Mouse (Mus musculus) liver, postnatal 0 days (tissue): ENCODE results near the gene Pik3r6. TPM values are rescaled to one million over a fixed set of nuclear protein-coding genes. Genes with fewer than 3 reads are reported as not detected.

ENCODE experiments used
- ATAC-seq: fragments of 200-750 bp; cut with Nextera tagmentation; 2 replicates; pipeline ENCODE4 v1.8.0; 2017; ENCODE audit warnings: mild to moderate bottlenecking, moderate library complexity
- DNase-seq: peaks from one replicate; pipeline ENCODE4 v3.0.0-alpha.2; 2016
- H3K27ac ChIP-seq: fragments of 300-500 bp; sonication (generic); 2 replicates; pipeline ENCODE4 v1.5.1; 2014; ENCODE audit warnings: antibody characterized with exemption, moderate library complexity, mild to moderate bottlenecking, low read depth
- H3K27me3 ChIP-seq: fragments of 300-500 bp; sonication (generic); 2 replicates; pipeline ENCODE4 v1.6.1; 2014; ENCODE audit warnings: low read length, control low read depth, mixed read lengths; ENCODE audit not compliant: insufficient read depth
- H3K36me3 ChIP-seq: fragments of 300-500 bp; sonication (generic); replicated peaks from 2 replicates; pipeline ENCODE4 v1.6.1; 2014; ENCODE audit warnings: mild to moderate bottlenecking, control low read depth, low read length, moderate library complexity, mixed read lengths; ENCODE audit not compliant: insufficient read depth
- H3K4me1 ChIP-seq: fragments of 300-500 bp; sonication (generic); 2 replicates; pipeline ENCODE4 v1.6.1; 2014; ENCODE audit warnings: antibody characterized with exemption, mild to moderate bottlenecking, control low read depth; ENCODE audit not compliant: insufficient read depth
- H3K4me2 ChIP-seq: fragments of 300-500 bp; sonication (generic); 2 replicates; pipeline ENCODE4 v1.6.1; 2014; ENCODE audit warnings: low read depth, mild to moderate bottlenecking, low read length, moderate library complexity, mixed read lengths
- H3K4me3 ChIP-seq: fragments of 300-500 bp; sonication (generic); 2 replicates; pipeline ENCODE4 v1.5.1; 2014; ENCODE audit warnings: low read depth, low read length
- H3K9ac ChIP-seq: fragments of 300-500 bp; sonication (generic); replicated peaks from 2 replicates; pipeline ENCODE4 v1.6.1; 2014; ENCODE audit warnings: mild to moderate bottlenecking, moderate library complexity
- H3K9me3 ChIP-seq: fragments of 300-500 bp; sonication (generic); 2 replicates; pipeline ENCODE4 v1.6.1; 2016; ENCODE audit warnings: mild to moderate bottlenecking, control low read depth, low read length, mixed read lengths
- CTCF ChIP-seq: sonication (generic); IDR thresholded peaks from 2 replicates; pipeline ENCODE4 v1.5.1; 2016; ENCODE audit warnings: antibody characterized with exemption, low read depth
- EP300 ChIP-seq: IDR thresholded peaks from 2 replicates; pipeline ENCODE4 v1.6.1; 2016; ENCODE audit warnings: antibody characterized with exemption, low read depth, mild to moderate bottlenecking
- WGBS: fragments of 180-500 bp; shearing (Covaris S2); extraction: QIAGEN DNeasy Blood & Tissue Kit; methylation state at CpG from one replicate; pipeline ENCODE4 v1.1.7; 2014; ENCODE audit not compliant: insufficient replicate concordance; 5-methylcytosine and 5-hydroxymethylcytosine counted together
- polyA plus RNA-seq: library from polyadenylated mRNA; unstranded; fragments of >200 nt; fragmentation: Nextera tagmentation; extraction: Ambion mirVana; gene quantifications from 2 replicates; pipeline ENCODE4 v1.2.1, GENCODE M21; 2015

The Pik3r6 gene
- polyA plus RNA-seq, 1 experiment from 2014 or later = 2.5 TPM

DNA sequence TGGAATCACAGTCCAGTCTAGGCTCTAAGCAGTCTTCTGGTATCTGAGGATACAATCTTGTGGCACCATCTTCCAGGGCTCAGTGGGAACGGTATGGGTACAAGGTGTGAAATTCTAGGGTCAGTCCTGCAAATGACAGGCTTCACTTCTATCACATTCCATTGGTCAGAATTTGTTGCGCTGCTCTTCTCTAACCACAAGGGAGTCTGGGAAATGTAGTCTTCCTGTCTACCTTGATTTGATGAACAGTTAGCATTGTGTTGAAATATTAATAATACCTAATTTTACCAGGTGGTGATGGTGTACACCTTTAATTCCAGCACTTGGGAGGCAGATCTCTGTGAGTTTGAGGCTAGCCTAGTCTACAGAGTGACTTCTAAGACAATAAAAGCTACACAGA is 17.6 kb downstream of the Pik3r6 start:
- Histone ChIP-seq H3K4me3 (no peak overlapping the region), H3K27me3 (no peaks in the 10 kb centered on the region), H3K9me3 (no peaks in the 10 kb centered on the region), H3K27ac (peak overlapping the region; percentile 29; the same call in 1 of the 2 replicates), H3K4me1 (0 out of 2 replicates have a peak, but pooled peaks cover 4% of the 10 kb centered on the region), H3K4me2 (no peak overlapping the region), H3K36me3 (no peaks in the 10 kb centered on the region), H3K9ac (no peak overlapping the region)
- WGBS = 83% methylated on average over 2 of the region's 2 CpGs
- DNase-seq (no peak), ATAC-seq (no peak)
- TF ChIP-seq EP300 (no peak), CTCF (no peak)

DNA sequence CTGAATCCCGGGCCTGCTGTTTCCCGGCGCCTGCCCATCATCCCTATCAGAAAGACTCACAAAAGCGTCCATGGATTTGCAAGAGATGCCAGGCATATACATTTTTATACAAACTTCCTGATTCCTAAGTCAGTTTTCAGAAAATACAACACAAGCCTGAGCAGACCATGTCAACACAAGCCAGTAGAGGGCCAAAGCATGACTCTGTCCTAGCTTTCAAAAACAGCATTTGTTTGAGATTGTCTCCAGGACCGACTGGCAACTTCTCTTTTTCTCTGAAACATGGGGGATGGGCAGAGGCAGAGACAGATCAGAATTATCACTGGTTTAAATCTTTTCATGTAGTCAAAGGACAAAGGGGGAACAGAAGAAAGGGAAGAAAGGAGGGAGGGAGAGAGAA is 18.5 kb downstream of the Pik3r6 start:
- 64% methylated on average over 5 of the region's 5 CpGs for WGBS
- no peak for ATAC-seq
- no peak for TF ChIP-seq EP300
- TF ChIP-seq CTCF = peak; percentile 20; the same call in 1 of the 2 replicates

DNA sequence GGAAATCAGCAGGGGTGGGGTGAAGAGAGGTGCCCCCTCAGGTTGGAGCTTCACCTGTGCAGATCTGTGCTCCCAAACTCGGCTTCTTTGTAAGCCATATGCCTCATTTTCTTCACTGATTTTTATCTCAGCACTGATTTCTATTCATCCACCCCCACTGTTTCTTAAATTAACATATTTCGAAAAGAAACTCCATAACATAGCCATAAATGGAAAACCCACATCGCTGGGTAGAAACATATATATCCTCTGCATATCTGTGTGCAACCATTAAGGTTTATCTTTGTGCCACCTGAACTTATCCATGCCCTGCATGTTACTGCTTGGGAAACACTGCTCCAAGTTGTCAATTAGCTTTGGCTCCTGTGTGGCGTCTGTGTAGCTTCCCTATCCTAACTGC is 23.6 kb downstream of the Pik3r6 start:
- ATAC-seq (no peak), DNase-seq (no peak)
- no peak overlapping the region for H3K4me3 ChIP-seq
- no peak overlapping the region for H3K9ac ChIP-seq
- H3K9me3 ChIP-seq = no peaks in the 10 kb centered on the region
- no peak overlapping the region for H3K27ac ChIP-seq
- H3K36me3 ChIP-seq = peaks cover 5% of the 10 kb centered on the region; the same call in 1 of the 2 replicates
- 64% methylated on average over 4 of the region's 4 CpGs for WGBS
- no peak for TF ChIP-seq EP300
- TF ChIP-seq CTCF = no peak
- H3K4me1 ChIP-seq = no peaks in the 10 kb centered on the region
- H3K27me3 ChIP-seq = no peaks in the 10 kb centered on the region
- H3K4me2 ChIP-seq = no peak overlapping the region

More for the DNA sequence above, 18.5 kb downstream of the Pik3r6 start:
- Histone ChIP-seq H3K9me3 (no peaks in the 10 kb centered on the region), H3K4me2 (no peak overlapping the region), H3K9ac (no peak overlapping the region), H3K27me3 (no peaks in the 10 kb centered on the region), H3K4me3 (no peak overlapping the region), H3K36me3 (peaks cover 5% of the 10 kb centered on the region; the same call in 1 of the 2 replicates), H3K27ac (no peak overlapping the region), H3K4me1 (0 out of 2 replicates have a peak, but pooled peaks cover 4% of the 10 kb centered on the region)
- DNase-seq = no peak

DNA sequence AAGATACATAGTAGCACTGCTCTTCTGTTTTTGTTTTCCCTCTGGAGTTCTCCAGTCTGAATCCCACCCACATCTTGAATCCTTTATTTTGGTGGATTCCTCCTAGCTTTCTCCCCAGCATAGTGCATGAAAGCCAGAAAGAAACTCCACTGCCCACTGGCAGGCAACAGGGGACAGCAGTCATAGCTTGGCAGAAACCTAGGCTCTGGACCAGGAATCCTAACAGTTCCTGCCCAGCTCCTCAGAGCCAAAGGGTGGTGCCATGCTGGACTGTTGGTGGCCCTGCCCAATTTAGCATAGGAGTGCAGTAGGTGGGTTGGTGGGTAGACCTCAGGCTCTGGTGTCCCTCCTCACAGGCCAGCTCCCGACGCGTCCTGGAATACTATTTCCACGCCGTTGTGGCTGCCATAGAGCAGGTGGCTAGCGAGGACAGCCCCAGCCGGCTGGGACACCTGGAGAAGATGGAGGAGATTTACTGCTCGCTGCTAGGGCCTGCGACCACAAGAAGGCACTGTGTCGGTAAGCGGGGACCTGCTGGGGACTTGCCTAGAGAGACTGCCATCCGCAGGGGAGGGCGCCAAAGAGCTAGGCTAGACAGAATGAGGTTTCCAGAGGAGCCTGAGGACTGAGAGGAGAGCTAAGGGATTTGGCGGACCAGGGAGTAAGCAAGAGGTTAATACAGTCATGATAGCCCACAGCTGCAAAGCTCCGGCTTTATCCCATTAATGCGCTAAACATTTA is 28.4 kb downstream of the Pik3r6 start:
- TF ChIP-seq CTCF (peak; percentile 61), EP300 (no peak)
- Histone ChIP-seq H3K36me3 (no peaks in the 10 kb centered on the region; the same call in 1 of the 2 replicates), H3K4me3 (no peak overlapping the region), H3K27me3 (no peaks in the 10 kb centered on the region), H3K9ac (no peak overlapping the region), H3K4me2 (no peak overlapping the region), H3K4me1 (no peaks in the 10 kb centered on the region), H3K9me3 (no peaks in the 10 kb centered on the region), H3K27ac (no peak overlapping the region)
- WGBS = 40% methylated on average over 16 of the region's 16 CpGs
- DNase-seq (no peak), ATAC-seq (no peak)

DNA sequence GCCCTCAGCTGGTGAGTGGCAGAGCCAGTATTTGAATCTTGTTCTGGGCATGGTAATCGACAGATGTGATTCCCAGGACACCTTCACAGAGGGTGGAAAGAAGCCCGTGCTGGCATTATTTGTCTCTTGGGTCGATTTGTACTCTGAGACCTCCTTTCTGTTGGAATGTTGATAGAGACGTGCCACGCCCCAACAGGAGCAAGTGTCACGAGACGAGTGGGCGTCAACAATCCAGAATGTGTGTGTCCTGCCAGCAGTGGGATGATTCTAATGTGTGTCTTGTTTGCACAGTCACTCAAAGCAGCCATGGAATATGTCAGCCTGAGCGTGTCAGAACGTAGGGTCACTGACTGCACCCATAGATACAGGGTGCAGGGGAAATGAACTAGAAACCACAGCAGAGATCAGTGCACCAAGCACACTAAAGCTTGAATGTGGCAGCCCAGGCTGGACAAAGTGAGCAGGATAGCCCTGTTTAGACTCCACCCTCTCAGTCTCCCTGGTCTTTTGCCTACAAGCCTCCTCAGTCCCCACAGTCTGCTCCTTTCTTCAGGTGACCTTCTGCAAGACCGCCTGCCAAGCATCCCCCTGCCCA is 29.2 kb downstream of the Pik3r6 start:
- no peak for TF ChIP-seq CTCF
- no peak for TF ChIP-seq EP300
- WGBS = 58% methylated on average over 11 of the region's 11 CpGs
- no peak for DNase-seq

DNA sequence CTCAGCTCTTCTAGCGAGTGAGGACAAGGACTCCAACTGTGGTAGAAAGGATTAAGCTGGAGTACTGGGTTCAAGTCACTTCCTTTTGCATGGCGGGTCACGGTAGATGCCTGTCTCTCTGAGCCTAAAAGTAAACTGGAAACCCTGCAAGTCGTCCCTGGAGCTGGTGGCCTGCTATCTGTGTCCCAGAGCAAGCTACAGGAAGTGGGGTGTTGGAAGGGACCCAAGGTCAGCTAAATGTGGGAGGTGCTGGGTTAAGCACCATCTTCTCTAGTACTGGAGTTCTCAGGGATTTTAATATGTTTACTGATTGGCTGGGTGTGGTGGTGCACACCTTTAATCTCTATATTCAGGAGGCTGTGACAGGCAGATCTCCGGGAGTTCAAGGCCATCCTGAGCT is 30.0 kb downstream of the Pik3r6 start:
- 58% methylated on average over 5 of the region's 5 CpGs for WGBS
- Histone ChIP-seq H3K4me1 (no peaks in the 10 kb centered on the region), H3K36me3 (no peaks in the 10 kb centered on the region), H3K27me3 (no peaks in the 10 kb centered on the region), H3K27ac (no peak overlapping the region), H3K4me2 (no peak overlapping the region), H3K4me3 (no peak overlapping the region), H3K9me3 (no peaks in the 10 kb centered on the region), H3K9ac (no peak overlapping the region)
- DNase-seq = no peak
- TF ChIP-seq CTCF = no peak
- TF ChIP-seq EP300 = no peak
- ATAC-seq = no peak

More for the DNA sequence above, 29.2 kb downstream of the Pik3r6 start:
- no peaks in the 10 kb centered on the region for H3K9me3 ChIP-seq
- H3K27ac ChIP-seq = no peak overlapping the region
- no peak for ATAC-seq
- no peak overlapping the region for H3K4me3 ChIP-seq
- no peaks in the 10 kb centered on the region for H3K27me3 ChIP-seq
- H3K9ac ChIP-seq = no peak overlapping the region
- H3K4me1 ChIP-seq = no peaks in the 10 kb centered on the region
- no peak overlapping the region for H3K4me2 ChIP-seq
- H3K36me3 ChIP-seq = no peaks in the 10 kb centered on the region
